Mouse (Mus musculus): ENCODE data around the gene Taf1a.

- TF ChIP-seq TCF12 (IDR thresholded peaks at IDR 0.05; ENCODE audit: insufficient read depth, poor library complexity, severe bottlenecking) (no peak), POLR2A (IDR thresholded peaks at IDR 0.05; ENCODE audit: insufficient read length, low read depth) (no peak), POLR2AphosphoS2 (IDR thresholded peaks at IDR 0.05; ENCODE audit: insufficient read length, low read depth) (no peak), USF1 (IDR thresholded peaks at IDR 0.05; ENCODE audit: low read depth) (no peak), MAX (IDR thresholded peaks at IDR 0.05; ENCODE audit: low read depth) (no peak), SRF (IDR thresholded peaks at IDR 0.05; ENCODE audit: control insufficient read depth, insufficient read length, low read depth) (no peak), TCF3 (IDR thresholded peaks at IDR 0.05; ENCODE audit: insufficient read length, low read depth) (no peak), CEBPB (IDR thresholded peaks at IDR 0.05; ENCODE audit: insufficient read depth, poor library complexity, severe bottlenecking) (no peak)
These were observed 29.1 kb downstream of the Taf1a start, which contains the start of gene Hhipl2 for GRCm38 (mm10) chr1:183417873-183418272.
